Mouse (Mus musculus): Measurements from ENCODE around the gene Kdm4c. TPM values are rescaled to one million over a fixed set of nuclear protein-coding genes. Genes with fewer than 3 reads are reported as not detected.

Gene Kdm4c
- total and polyA plus RNA-seq, 2 experiments from 2014 or later = 8.2 to 14.8 TPM

DNA sequence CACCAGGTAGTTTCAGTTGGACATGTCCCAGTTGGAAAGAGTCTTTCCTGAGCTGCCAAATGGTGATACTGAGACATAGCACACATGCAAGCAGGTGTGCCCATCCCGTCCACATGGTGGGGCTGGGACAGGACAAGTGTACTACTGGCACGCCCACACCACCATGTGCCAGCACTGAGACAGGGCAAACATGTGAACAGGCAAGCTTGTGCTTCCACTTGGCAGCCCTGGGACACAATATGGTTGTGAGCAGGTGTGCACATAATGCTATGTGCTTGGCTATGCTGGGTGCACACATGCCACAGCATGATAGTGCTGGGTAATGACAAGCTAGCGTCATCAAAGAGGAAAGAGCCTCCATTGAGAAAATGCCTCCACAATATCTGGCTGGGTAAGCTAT lies 8.8 kb upstream of the Kdm4c start:
- no peaks in the 10 kb centered on the region for H3K27me3 ChIP-seq (ENCODE audit: insufficient read depth, low read length)
- DNase-seq (ENCODE audit: low spot score) = no peak
- H3K9me3 ChIP-seq (ENCODE audit: low read length) = no peaks in the 10 kb centered on the region
- H3K4me2 ChIP-seq (ENCODE audit: low read depth, low read length) = no peak overlapping the region
- no peaks in the 10 kb centered on the region for H3K36me3 ChIP-seq (ENCODE audit: insufficient read depth, low read length)
- H3K4me3 ChIP-seq (ENCODE audit: low read length) = no peak overlapping the region
- no peak for TF ChIP-seq CTCF (IDR thresholded peaks at IDR 0.05; ENCODE audit: low read depth)
- no peak overlapping the region for H3K27ac ChIP-seq
- H3K9ac ChIP-seq (replicated peaks; ENCODE audit: low read length) = no peak overlapping the region
- peak; percentile 39; the same call in 1 of the 2 replicates for ATAC-seq
- no peaks in the 10 kb centered on the region for H3K4me1 ChIP-seq (ENCODE audit: insufficient read depth, low read length)
- 74% methylated on average over 3 of the region's 3 CpGs for WGBS

DNA sequence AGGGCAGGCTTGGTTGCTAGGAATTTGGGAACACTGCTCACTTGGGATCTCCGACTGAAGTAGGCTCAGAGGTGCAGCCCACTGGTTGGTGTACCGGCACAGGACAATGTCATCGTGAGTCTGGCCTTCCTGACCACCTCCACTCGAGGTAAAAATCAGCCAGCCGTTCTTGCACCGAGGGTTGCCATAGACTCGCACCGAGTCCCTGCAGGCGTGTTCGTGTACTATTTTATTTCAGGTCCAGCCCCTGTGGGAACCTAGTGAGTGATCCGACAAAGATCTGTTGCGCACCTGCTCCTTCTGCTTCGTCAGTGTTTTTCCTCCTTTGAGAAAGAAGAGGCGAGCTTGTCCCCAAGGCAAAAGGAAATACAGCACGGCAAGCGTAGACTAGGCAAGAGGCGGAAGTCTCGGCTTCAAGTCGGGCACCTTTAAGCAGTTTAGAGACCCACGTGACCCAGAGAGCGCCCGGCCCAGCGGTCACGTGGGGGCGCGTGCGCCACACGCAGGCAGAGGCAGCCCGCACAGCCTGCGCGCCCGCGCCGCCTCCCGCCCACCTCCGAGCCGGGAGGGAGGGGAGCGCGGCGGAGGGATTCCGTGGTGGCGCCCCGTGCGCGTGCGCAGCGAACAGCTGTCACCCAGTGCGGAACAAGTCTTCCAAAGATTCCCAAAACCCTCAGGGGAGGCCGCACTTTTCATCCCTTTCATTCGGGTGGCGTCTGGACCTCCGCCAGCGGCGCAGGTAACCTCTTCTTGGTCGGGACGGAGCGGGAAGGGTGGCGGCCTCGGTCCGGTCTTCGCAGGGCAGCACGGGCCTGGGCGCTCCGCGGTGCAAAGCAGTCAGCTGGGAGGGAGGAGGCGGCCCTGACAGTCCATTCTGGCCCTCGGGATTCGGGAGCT lies 9.3 kb downstream of the Kdm4c start:
- Histone ChIP-seq H3K36me3 (ENCODE audit: insufficient read depth, low read length) (no peaks in the 10 kb centered on the region), H3K9me3 (ENCODE audit: low read length) (no peaks in the 10 kb centered on the region), H3K27ac (peak overlapping the region; percentile 94), H3K27me3 (ENCODE audit: insufficient read depth, low read length) (no peaks in the 10 kb centered on the region), H3K4me2 (ENCODE audit: low read depth, low read length) (peak overlapping the region; percentile 59), H3K9ac (replicated peaks; ENCODE audit: low read length) (peak overlapping the region; percentile 87), H3K4me3 (ENCODE audit: low read length) (peak overlapping the region; percentile 93), H3K4me1 (ENCODE audit: insufficient read depth, low read length) (0 out of 2 replicates have a peak, but pooled peaks cover 3% of the 10 kb centered on the region)
- ATAC-seq = peak; percentile 98
- DNase-seq (ENCODE audit: low spot score) = peak; percentile 99
- TF ChIP-seq CTCF (IDR thresholded peaks at IDR 0.05; ENCODE audit: low read depth) = peak; percentile 29
- WGBS = under 1% methylated on average over 64 of the region's 68 CpGs

GRCm38 (mm10) chr4:74252245-74253105 lies 10.2 kb downstream of the Kdm4c start:
- TF ChIP-seq CTCF (IDR thresholded peaks at IDR 0.05; ENCODE audit: low read depth) = no peak
- Histone ChIP-seq H3K9ac (replicated peaks; ENCODE audit: low read length) (peak overlapping the region; percentile 87), H3K4me2 (ENCODE audit: low read depth, low read length) (peak overlapping the region; percentile 59), H3K27ac (peak overlapping the region; percentile 94), H3K4me1 (ENCODE audit: insufficient read depth, low read length) (0 out of 2 replicates have a peak, but pooled peaks cover 3% of the 10 kb centered on the region), H3K9me3 (ENCODE audit: low read length) (no peaks in the 10 kb centered on the region), H3K27me3 (ENCODE audit: insufficient read depth, low read length) (no peaks in the 10 kb centered on the region), H3K36me3 (ENCODE audit: insufficient read depth, low read length) (no peaks in the 10 kb centered on the region), H3K4me3 (ENCODE audit: low read length) (peak overlapping the region; percentile 93)
- WGBS = under 1% methylated on average over 42 of the region's 46 CpGs
- peak; percentile 62 for DNase-seq (ENCODE audit: low spot score)
- peak; percentile 61 for ATAC-seq

DNA sequence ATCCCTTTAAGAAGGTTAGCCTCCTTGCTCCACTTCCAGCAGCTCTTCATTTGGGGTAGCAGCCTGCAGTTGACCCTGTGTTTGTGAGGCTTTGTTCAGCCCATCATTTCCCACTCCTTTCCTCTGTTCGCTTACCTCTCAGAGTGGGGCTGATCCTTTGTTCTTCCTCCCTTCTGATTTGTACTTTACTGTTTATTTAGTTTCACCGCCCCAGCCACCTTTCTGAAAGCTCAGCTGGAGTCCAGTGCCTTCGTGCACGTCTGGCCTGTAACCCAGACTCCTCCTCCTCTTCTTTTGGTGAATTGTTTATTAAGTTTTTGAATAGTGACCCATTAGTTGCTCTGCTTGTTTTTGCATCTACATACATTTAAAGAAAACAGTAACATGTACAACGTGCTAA lies 15.6 kb downstream of the Kdm4c start:
- H3K4me2 ChIP-seq (ENCODE audit: low read depth, low read length) = no peak overlapping the region
- ATAC-seq (no peak), DNase-seq (ENCODE audit: low spot score) (no peak)
- H3K27me3 ChIP-seq (ENCODE audit: insufficient read depth, low read length) = no peaks in the 10 kb centered on the region
- no peaks in the 10 kb centered on the region for H3K36me3 ChIP-seq (ENCODE audit: insufficient read depth, low read length)
- no peaks in the 10 kb centered on the region for H3K9me3 ChIP-seq (ENCODE audit: low read length)
- no peak overlapping the region for H3K9ac ChIP-seq (replicated peaks; ENCODE audit: low read length)
- H3K27ac ChIP-seq = no peak overlapping the region
- H3K4me1 ChIP-seq (ENCODE audit: insufficient read depth, low read length) = 0 out of 2 replicates have a peak, but pooled peaks cover 2% of the 10 kb centered on the region
- WGBS = 23% methylated on average over 5 of the region's 5 CpGs
- no peak overlapping the region for H3K4me3 ChIP-seq (ENCODE audit: low read length)
- no peak for TF ChIP-seq CTCF (IDR thresholded peaks at IDR 0.05; ENCODE audit: low read depth)

DNA sequence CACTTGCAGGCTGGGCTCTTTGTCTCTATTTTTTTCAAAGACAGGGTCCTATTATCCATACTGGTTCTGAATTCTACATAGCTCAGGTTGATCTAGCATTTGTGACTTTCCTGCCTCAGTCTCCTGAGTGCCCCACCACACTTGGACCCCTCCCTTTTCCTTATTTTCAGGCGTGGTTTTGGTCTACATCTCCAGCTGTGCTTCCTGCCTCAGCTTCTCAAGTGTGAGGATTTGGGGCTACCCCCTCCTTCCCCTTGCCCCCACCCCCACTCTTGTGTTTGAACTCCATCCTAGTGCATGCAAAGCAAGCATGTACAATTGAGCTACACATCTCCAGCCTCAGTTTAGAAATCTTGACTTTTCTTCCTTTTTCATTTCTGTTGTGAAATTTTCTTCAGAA lies 16.2 kb downstream of the Kdm4c start:
- Histone ChIP-seq H3K4me2 (ENCODE audit: low read depth, low read length) (no peak overlapping the region), H3K4me1 (ENCODE audit: insufficient read depth, low read length) (no peaks in the 10 kb centered on the region), H3K27me3 (ENCODE audit: insufficient read depth, low read length) (no peaks in the 10 kb centered on the region), H3K9me3 (ENCODE audit: low read length) (no peaks in the 10 kb centered on the region), H3K4me3 (ENCODE audit: low read length) (no peak overlapping the region), H3K9ac (replicated peaks; ENCODE audit: low read length) (no peak overlapping the region), H3K36me3 (ENCODE audit: insufficient read depth, low read length) (no peaks in the 10 kb centered on the region), H3K27ac (no peak overlapping the region)
- TF ChIP-seq CTCF (IDR thresholded peaks at IDR 0.05; ENCODE audit: low read depth) = no peak
- DNase-seq (ENCODE audit: low spot score) (no peak), ATAC-seq (no peak)
- 38% methylated on average over 1 of the region's 1 CpGs for WGBS

- DNase-seq (ENCODE audit: low spot score) (no peak), ATAC-seq (no peak)
- Histone ChIP-seq H3K27me3 (ENCODE audit: insufficient read depth, low read length) (no peaks in the 10 kb centered on the region), H3K4me3 (ENCODE audit: low read length) (no peak overlapping the region), H3K36me3 (ENCODE audit: insufficient read depth, low read length) (no peaks in the 10 kb centered on the region), H3K4me2 (ENCODE audit: low read depth, low read length) (no peak overlapping the region), H3K27ac (no peak overlapping the region), H3K4me1 (ENCODE audit: insufficient read depth, low read length) (no peaks in the 10 kb centered on the region), H3K9ac (replicated peaks; ENCODE audit: low read length) (no peak overlapping the region), H3K9me3 (ENCODE audit: low read length) (no peaks in the 10 kb centered on the region)
- WGBS = 17% methylated on average over 3 of the region's 3 CpGs
- no peak for TF ChIP-seq CTCF (IDR thresholded peaks at IDR 0.05; ENCODE audit: low read depth)
Observed at GRCm38 (mm10) chr4:74259331-74259730, 17.0 kb downstream of the Kdm4c start.

All from hindbrain, postnatal 0 days (tissue).